Mouse (Mus musculus): ENCODE data around the gene Mov10l1. TPM values are rescaled to one million over a fixed set of nuclear protein-coding genes. Genes with fewer than 3 reads are reported as not detected.

The Mov10l1 gene
- 0.52 and 0.74 TPM in 2 replicates for polyA plus RNA-seq (2015; fragmentation: Nextera tagmentation; extraction: Ambion mirVana)

GRCm38 (mm10) chr15:88982534-88983079, at the start of gene Mov10l1:
Mov10l1 (plus strand) TSS chr15:88982909.

GRCm38 (mm10) chr15:88954368-88955072, 28.2 kb upstream of the Mov10l1 start, which contains the start of gene Ttll8:
Ttll8 (minus strand) TSS chr15:88954418.

GRCm38 (mm10) chr15:88978281-88979137, 4.2 kb upstream of the Mov10l1 start, which contains the start of gene Mlc1:
Mlc1 (minus strand) TSS chr15:88979007.

GRCm38 (mm10) chr15:89059161-89059931, 76.6 kb downstream of the Mov10l1 start, which contains the start of gene Panx2:
Panx2 (plus strand) TSS chr15:89059734.

GRCm38 (mm10) chr15:89074613-89075477, 92.1 kb downstream of the Mov10l1 start, which contains the start of gene Trabd:
Trabd (plus strand) TSS chr15:89075124.

GRCm38 (mm10) chr15:89088607-89089247, 106.0 kb downstream of the Mov10l1 start, which contains the start of gene Selenoo:
Selenoo (plus strand) TSS chr15:89089084.

Other genes with a start within 250 kb of the Mov10l1 start
- 7.8 and 7.9 TPM in 2 replicates for gene Brd1, start 248.7 kb upstream of the Mov10l1 start, polyA plus RNA-seq (2015; fragmentation: Nextera tagmentation; extraction: Ambion mirVana)
- 3.0 and 3.8 TPM in 2 replicates for gene Zbed4, start 231.2 kb upstream of the Mov10l1 start, polyA plus RNA-seq (2015; fragmentation: Nextera tagmentation; extraction: Ambion mirVana)
- 4.3 TPM in 2 replicates for gene Alg12, start 163.6 kb upstream of the Mov10l1 start, polyA plus RNA-seq (2015; fragmentation: Nextera tagmentation; extraction: Ambion mirVana)
- 16.2 and 23.9 TPM in 2 replicates for gene Creld2, start 163.3 kb upstream of the Mov10l1 start, polyA plus RNA-seq (2015; fragmentation: Nextera tagmentation; extraction: Ambion mirVana)
- gene Pim3, start 120.7 kb upstream of the Mov10l1 start, polyA plus RNA-seq (2015; fragmentation: Nextera tagmentation; extraction: Ambion mirVana): 42.1 and 64.8 TPM in 2 replicates
- 0.09 TPM in 1 of 2 replicates, not detected in the other for gene Ttll8, start 28.5 kb upstream of the Mov10l1 start, polyA plus RNA-seq (2015; fragmentation: Nextera tagmentation; extraction: Ambion mirVana)
- not detected in 2 replicates for gene Mlc1, start 3.9 kb upstream of the Mov10l1 start, polyA plus RNA-seq (2015; fragmentation: Nextera tagmentation; extraction: Ambion mirVana)
- 0.18 TPM in 1 of 2 replicates, not detected in the other for gene Panx2, start 76.8 kb downstream of the Mov10l1 start, polyA plus RNA-seq (2015; fragmentation: Nextera tagmentation; extraction: Ambion mirVana)
- 31.5 and 35.4 TPM in 2 replicates for gene Trabd, start 92.2 kb downstream of the Mov10l1 start, polyA plus RNA-seq (2015; fragmentation: Nextera tagmentation; extraction: Ambion mirVana)
- 9.4 and 10.0 TPM in 2 replicates for gene Selenoo, start 106.2 kb downstream of the Mov10l1 start, polyA plus RNA-seq (2015; fragmentation: Nextera tagmentation; extraction: Ambion mirVana)
- 5.1 and 6.6 TPM in 2 replicates for gene Tubgcp6, start 140.2 kb downstream of the Mov10l1 start, polyA plus RNA-seq (2015; fragmentation: Nextera tagmentation; extraction: Ambion mirVana)
- gene Hdac10, start 145.8 kb downstream of the Mov10l1 start, polyA plus RNA-seq (2015; fragmentation: Nextera tagmentation; extraction: Ambion mirVana): 8.8 and 10.3 TPM in 2 replicates
- gene Mapk12, start 157.8 kb downstream of the Mov10l1 start, polyA plus RNA-seq (2015; fragmentation: Nextera tagmentation; extraction: Ambion mirVana): 44.6 and 44.9 TPM in 2 replicates
- 1.2 and 1.5 TPM in 2 replicates for gene Mapk11, start 166.7 kb downstream of the Mov10l1 start, polyA plus RNA-seq (2015; fragmentation: Nextera tagmentation; extraction: Ambion mirVana)
- 42.0 and 42.7 TPM in 2 replicates for gene Plxnb2, start 197.9 kb downstream of the Mov10l1 start, polyA plus RNA-seq (2015; fragmentation: Nextera tagmentation; extraction: Ambion mirVana)
- 14.0 and 17.0 TPM in 2 replicates for gene Dennd6b, start 213.6 kb downstream of the Mov10l1 start, polyA plus RNA-seq (2015; fragmentation: Nextera tagmentation; extraction: Ambion mirVana)
- gene Ppp6r2, start 228.6 kb downstream of the Mov10l1 start, polyA plus RNA-seq (2015; fragmentation: Nextera tagmentation; extraction: Ambion mirVana): 27.4 and 27.8 TPM in 2 replicates